Mouse (Mus musculus) kidney, embryonic 15.5 days (tissue): ENCODE measurements at regions not wholly inside any gene's neighbourhood (a gene's known extent, or its start where the extent isn't known, plus 50 kb on each side); places are given as distances from the start of the nearest gene placed in this dataset.
"Not testable (repeated sequence)": the region's sequence is repeated elsewhere in the genome, so short reads cannot be mapped to it uniquely, and the experiment has no call there.

Experiments
- ATAC-seq: fragments of 200-750 bp; cut with Nextera tagmentation; replicated peaks from 2 replicates; pipeline ENCODE4 v1.8.0; 2017; ENCODE audit warnings: moderate TSS enrichment; ENCODE audit not compliant: low FRiP score
- H3K27ac ChIP-seq: fragments of 300-500 bp; sonication (generic); 2 replicates; pipeline ENCODE4 v1.5.1; 2015; ENCODE audit warnings: mild to moderate bottlenecking, inconsistent platforms
- H3K27me3 ChIP-seq: fragments of 300-500 bp; sonication (generic); 2 replicates; pipeline ENCODE4 v1.6.1; 2015; ENCODE audit warnings: inconsistent platforms
- H3K36me3 ChIP-seq: fragments of 300-500 bp; sonication (generic); 2 replicates; pipeline ENCODE4 v1.6.1; 2015; ENCODE audit warnings: inconsistent platforms
- H3K4me1 ChIP-seq: fragments of 300-500 bp; sonication (generic); 2 replicates; pipeline ENCODE4 v1.6.1; 2015; ENCODE audit warnings: inconsistent platforms
- H3K4me2 ChIP-seq: fragments of 300-500 bp; sonication (generic); 2 replicates; pipeline ENCODE4 v1.6.1; 2015; ENCODE audit warnings: moderate library complexity, mild to moderate bottlenecking, inconsistent platforms
- H3K4me3 ChIP-seq: fragments of 300-500 bp; sonication (generic); replicated peaks from 2 replicates; pipeline ENCODE4 v1.5.1; 2015; ENCODE audit warnings: mild to moderate bottlenecking, inconsistent platforms
- H3K9ac ChIP-seq: fragments of 300-500 bp; sonication (generic); 2 replicates; pipeline ENCODE4 v1.6.1; 2015; ENCODE audit warnings: mild to moderate bottlenecking, inconsistent platforms
- H3K9me3 ChIP-seq: fragments of 300-500 bp; sonication (generic); replicated peaks from 2 replicates; pipeline ENCODE4 v1.6.1; 2016; ENCODE audit warnings: inconsistent platforms
- WGBS: fragments of 180-500 bp; shearing (Covaris S2); methylation state at CpG from one replicate; pipeline ENCODE4 v1.1.7; 2015; ENCODE audit warnings: mixed read lengths; 5-methylcytosine and 5-hydroxymethylcytosine counted together

GRCm38 (mm10) chr8:19976461-19976860 is 73.3 kb downstream of the Gm31371 start:
- H3K4me3 ChIP-seq, ATAC-seq, H3K27ac ChIP-seq, H3K9me3 ChIP-seq, H3K9ac ChIP-seq, H3K4me1 ChIP-seq, H3K27me3 ChIP-seq, H3K4me2 ChIP-seq, H3K36me3 ChIP-seq: not testable (repeated sequence)

DNA sequence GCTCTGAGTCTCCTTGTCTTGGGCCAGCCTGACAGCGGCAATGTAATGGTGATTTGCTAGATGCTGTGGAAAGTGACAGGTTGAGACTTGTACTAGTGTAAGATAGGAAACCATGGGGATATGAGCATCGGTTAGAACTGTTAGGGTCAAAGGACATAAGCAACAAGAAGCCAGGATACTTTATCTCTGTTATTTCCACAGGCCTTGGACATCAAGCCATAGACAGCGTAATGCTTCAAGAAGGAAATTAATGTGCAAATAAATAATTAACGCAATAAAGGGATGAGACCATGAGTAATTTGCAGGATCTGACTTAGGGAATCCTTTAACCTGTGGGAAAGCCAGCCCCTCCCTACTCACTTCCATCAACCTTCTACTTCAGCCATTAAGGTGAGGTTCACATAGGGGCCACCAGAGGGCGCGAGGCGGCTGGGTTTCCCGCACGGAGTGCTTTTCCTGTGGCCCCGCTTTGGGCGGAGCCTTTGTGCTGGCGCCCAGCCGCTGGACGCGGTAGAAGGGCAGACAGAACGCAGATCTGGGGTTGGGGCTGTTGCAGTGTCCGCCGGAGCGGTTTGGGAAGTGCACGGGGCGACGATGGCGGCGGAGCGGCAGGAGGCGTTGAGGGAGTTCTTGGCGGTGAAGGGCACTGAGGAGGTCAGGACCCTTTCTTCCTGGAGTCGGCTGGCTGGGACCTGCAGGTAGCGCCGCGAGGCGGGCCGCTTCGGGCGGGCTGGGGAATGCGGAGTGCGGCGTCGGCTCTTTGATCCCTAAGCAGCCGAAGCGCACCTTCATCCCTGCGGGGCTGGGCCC is 76.5 kb downstream of the Gm31371 start:
- Histone ChIP-seq H3K36me3 (peaks cover 15% of the 10 kb centered on the region), H3K27ac (no peak overlapping the region), H3K9ac (peak overlapping the region; percentile 36), H3K27me3 (no peaks in the 10 kb centered on the region), H3K4me3 (peak overlapping the region; percentile 54), H3K9me3 (peaks cover 14% of the 10 kb centered on the region), H3K4me2 (peak overlapping the region; percentile 80), H3K4me1 (peaks cover 3% of the 10 kb centered on the region; the same call in 1 of the 2 replicates)
- 8% methylated on average over 36 of the region's 42 CpGs for WGBS
- ATAC-seq = peak; percentile 99

- ATAC-seq = not testable (repeated sequence)
- WGBS = 22% methylated on average over 26 of the region's 26 CpGs
Measured at GRCm38 (mm10) chr8:19980346-19980726, 77.1 kb downstream of the Gm31371 start.

DNA sequence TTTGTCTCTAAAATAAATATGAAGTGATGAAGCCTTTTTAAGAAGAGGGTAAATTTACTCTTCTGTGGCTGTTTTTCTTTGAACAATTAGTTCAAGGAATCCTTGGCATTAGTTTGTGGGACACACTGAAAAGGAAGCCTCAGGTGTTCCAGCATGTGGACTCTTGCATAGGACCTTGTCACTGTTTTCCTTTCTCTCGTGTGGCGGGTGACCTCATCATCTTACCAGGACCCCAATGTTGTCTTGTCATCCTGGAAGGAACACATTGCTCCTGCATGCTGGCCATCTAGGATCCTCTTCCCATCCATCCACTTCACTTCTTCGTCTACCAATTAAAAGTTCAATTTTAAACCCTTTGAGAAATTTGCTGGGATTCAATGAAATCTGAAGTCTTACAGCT is 104.9 kb downstream of the Gm31371 start:
- H3K36me3 ChIP-seq, H3K4me3 ChIP-seq, ATAC-seq, H3K27me3 ChIP-seq, H3K9ac ChIP-seq, H3K9me3 ChIP-seq, H3K4me2 ChIP-seq, H3K27ac ChIP-seq, H3K4me1 ChIP-seq: not testable (repeated sequence)
- WGBS = 84% methylated on average over 3 of the region's 3 CpGs

More at GRCm38 (mm10) chr8:19980346-19980726, 77.1 kb downstream of the Gm31371 start:
- Histone ChIP-seq H3K4me2 (peak overlapping the region; percentile 80), H3K36me3 (peaks cover 15% of the 10 kb centered on the region), H3K9ac (peak overlapping the region; percentile 36), H3K4me3 (peak overlapping the region; percentile 54), H3K9me3 (peaks cover 14% of the 10 kb centered on the region)
- H3K27me3 ChIP-seq, H3K4me1 ChIP-seq, H3K27ac ChIP-seq: not testable (repeated sequence)

- peaks cover 14% of the 10 kb centered on the region; the same call in 1 of the 2 replicates for H3K36me3 ChIP-seq
- not testable (repeated sequence) for H3K4me3 ChIP-seq, H3K27ac ChIP-seq, H3K4me1 ChIP-seq, H3K9ac ChIP-seq, H3K4me2 ChIP-seq, H3K9me3 ChIP-seq, ATAC-seq, H3K27me3 ChIP-seq
- 68% methylated on average over 8 of the region's 8 CpGs for WGBS
Measured at GRCm38 (mm10) chr8:20010947-20011346, 107.8 kb downstream of the Gm31371 start.

DNA sequence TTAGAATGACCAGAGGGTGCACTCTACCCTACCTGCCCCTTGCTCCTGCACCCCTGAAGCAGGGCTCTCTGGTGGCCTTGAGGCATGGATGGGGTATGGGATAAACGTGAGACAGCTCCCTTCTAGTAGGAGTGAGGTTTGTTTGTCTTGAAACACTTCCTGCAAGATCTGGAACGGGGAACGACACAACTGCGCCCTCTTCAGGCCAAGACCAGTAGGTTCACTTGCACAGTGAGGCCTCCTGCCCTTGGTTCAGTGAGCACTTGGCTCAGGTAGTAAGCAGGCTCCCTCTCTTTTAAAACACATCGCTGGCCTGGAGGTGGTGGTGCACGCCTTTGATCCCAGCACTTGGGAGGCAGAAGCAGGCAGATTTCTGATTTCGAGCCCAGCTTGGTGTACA is 110.1 kb downstream of the Gm31371 start:
- peaks cover 14% of the 10 kb centered on the region; the same call in 1 of the 2 replicates for H3K36me3 ChIP-seq
- not testable (repeated sequence) for H3K9ac ChIP-seq, H3K27me3 ChIP-seq, ATAC-seq, H3K4me3 ChIP-seq, H3K4me2 ChIP-seq, H3K9me3 ChIP-seq, H3K27ac ChIP-seq, H3K4me1 ChIP-seq
- 78% methylated on average over 7 of the region's 7 CpGs for WGBS

GRCm38 (mm10) chr8:20014451-20015130 is 111.4 kb downstream of the Gm31371 start:
- ATAC-seq, H3K27me3 ChIP-seq, H3K4me3 ChIP-seq, H3K9me3 ChIP-seq, H3K9ac ChIP-seq, H3K4me1 ChIP-seq, H3K4me2 ChIP-seq, H3K27ac ChIP-seq: not testable (repeated sequence)
- H3K36me3 ChIP-seq = peaks cover 14% of the 10 kb centered on the region; the same call in 1 of the 2 replicates
- 71% methylated on average over 5 of the region's 5 CpGs for WGBS

GRCm38 (mm10) chr8:20015411-20016081 is 112.4 kb downstream of the Gm31371 start:
- not testable (repeated sequence) for H3K4me1 ChIP-seq, ATAC-seq, H3K27ac ChIP-seq, H3K4me2 ChIP-seq, H3K9me3 ChIP-seq, H3K4me3 ChIP-seq, H3K9ac ChIP-seq, H3K27me3 ChIP-seq
- 94% methylated on average over 6 of the region's 6 CpGs for WGBS
- peaks cover 14% of the 10 kb centered on the region; the same call in 1 of the 2 replicates for H3K36me3 ChIP-seq

GRCm38 (mm10) chr8:20016082-20016840 is 113.1 kb downstream of the Gm31371 start:
- H3K27ac ChIP-seq, H3K4me1 ChIP-seq, H3K9me3 ChIP-seq, H3K27me3 ChIP-seq, ATAC-seq, H3K4me2 ChIP-seq, H3K9ac ChIP-seq, H3K4me3 ChIP-seq: not testable (repeated sequence)
- WGBS = 89% methylated on average over 17 of the region's 17 CpGs
- peaks cover 14% of the 10 kb centered on the region; the same call in 1 of the 2 replicates for H3K36me3 ChIP-seq

- not testable (repeated sequence) for H3K27me3 ChIP-seq, H3K9ac ChIP-seq, H3K4me1 ChIP-seq, H3K4me2 ChIP-seq, H3K4me3 ChIP-seq, H3K9me3 ChIP-seq, ATAC-seq, H3K27ac ChIP-seq, H3K36me3 ChIP-seq
- 88% methylated on average over 1 of the region's 2 CpGs for WGBS
Measured at GRCm38 (mm10) chr8:20025521-20025920, 122.3 kb downstream of the Gm31371 start.

DNA sequence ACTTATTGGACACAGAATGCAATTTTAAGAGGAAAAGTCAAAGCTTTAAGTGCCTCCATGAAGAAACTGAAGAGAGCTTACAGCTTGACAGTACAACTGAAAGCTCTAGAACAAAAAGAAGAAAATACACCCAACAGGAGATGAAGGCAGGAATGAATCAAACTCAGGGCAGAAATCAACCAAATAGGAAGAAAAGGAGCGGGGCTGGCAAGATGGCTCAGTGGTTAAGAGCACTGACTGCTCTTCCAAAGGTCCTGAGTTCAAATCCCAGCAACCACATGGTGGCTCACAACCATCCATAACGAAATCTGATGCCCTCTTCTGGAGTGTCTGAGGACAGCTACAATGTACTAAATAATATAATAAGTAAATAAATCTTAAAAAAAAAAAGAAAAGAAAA is 124.8 kb downstream of the Gm31371 start:
- not testable (repeated sequence) for H3K27me3 ChIP-seq, H3K4me3 ChIP-seq, H3K4me1 ChIP-seq, H3K9me3 ChIP-seq, H3K4me2 ChIP-seq, H3K9ac ChIP-seq, H3K27ac ChIP-seq, ATAC-seq, H3K36me3 ChIP-seq
- WGBS = 61% methylated on average over 2 of the region's 2 CpGs
